Mouse (Mus musculus) gastrocnemius, postnatal 25 days (tissue): Measurements from ENCODE around the gene Gm20741. TPM values are rescaled to one million over a fixed set of nuclear protein-coding genes. Genes with fewer than 3 reads are reported as not detected.

Experiments
- DNase-seq: peaks from one replicate; pipeline ENCODE4 v3.0.0; 2022
- long read RNA-seq, 2 experiments: library from polyadenylated mRNA; stranded (forward); transcript quantifications; one replicate each; pipeline ENCODE4 v2.0.0; 2021
- total RNA-seq, 2 experiments: library from RNA; stranded (reverse); gene quantifications; 1 replicate in 1 of 2; 2 replicates in 1 of 2; pipeline ENCODE4 v1.2.3; 2021

Gm20741 gene
- not detected for total RNA-seq
- long read RNA-seq, experiment 1, result 0 reads
- long read RNA-seq, experiment 2, result 0 reads

- DNase-seq, result no peak
These were observed at the start of gene Gm20741 for GRCm38 (mm10) chr16:88811827-88812226. Gene Gm20741 (minus strand): TSS chr16:88812220.

- no peak for DNase-seq
These were observed 39.4 kb upstream of the Gm20741 start for GRCm38 (mm10) chr16:88851450-88851849.

GRCm38 (mm10) chr16:88848558-88848957 is 36.5 kb upstream of the Gm20741 start:
- no peak for DNase-seq

- no peak for DNase-seq
These were observed 35.3 kb upstream of the Gm20741 start for GRCm38 (mm10) chr16:88847363-88847762.

GRCm38 (mm10) chr16:88826978-88827377 is 15.0 kb upstream of the Gm20741 start:
- DNase-seq, result no peak

GRCm38 (mm10) chr16:88826095-88826652 is 14.2 kb upstream of the Gm20741 start, which contains the start of gene Krtap14:
Gene Krtap14 (minus strand): TSS chr16:88826145.
- no peak for DNase-seq

GRCm38 (mm10) chr16:88823736-88824135 is 11.7 kb upstream of the Gm20741 start:
- no peak for DNase-seq

GRCm38 (mm10) chr16:88820066-88820465 is 8.0 kb upstream of the Gm20741 start, which contains the start of gene Krtap15:
Gene Krtap15 (plus strand): TSS chr16:88820215.
- DNase-seq, result peak; percentile 69

- no peak for DNase-seq
These were observed 25.2 kb downstream of the Gm20741 start for GRCm38 (mm10) chr16:88786786-88787185.

- DNase-seq, result no peak
These were observed 34.4 kb downstream of the Gm20741 start, which contains the start of gene Gm5965 for GRCm38 (mm10) chr16:88777596-88777995. Gene Gm5965 (plus strand): TSS chr16:88777896.

- no peak for DNase-seq
These were observed 37.9 kb downstream of the Gm20741 start, which contains the start of gene 2310057N15Rik for GRCm38 (mm10) chr16:88774106-88774505. Gene 2310057N15Rik (minus strand): TSS chr16:88774206.

Other genes starting within 250 kb of the Gm20741 start
- not detected for gene Cldn8, start 249.0 kb downstream of the Gm20741 start, total RNA-seq
- gene Krtap24-1, start 199.9 kb downstream of the Gm20741 start, total RNA-seq, result not detected
- not detected for gene 2310079G19Rik, start 184.6 kb downstream of the Gm20741 start, total RNA-seq
- not detected for gene Krtap26-1, start 164.4 kb downstream of the Gm20741 start, total RNA-seq
- not detected for gene Krtap27-1, start 140.5 kb downstream of the Gm20741 start, total RNA-seq
- not detected for gene 2310061N02Rik, start 104.3 kb downstream of the Gm20741 start, total RNA-seq
- not detected for gene Krtap13-1, start 83.4 kb downstream of the Gm20741 start, total RNA-seq
- gene Krtap13, start 60.6 kb downstream of the Gm20741 start, total RNA-seq, result not detected
- gene 2310034C09Rik, start 53.4 kb downstream of the Gm20741 start, total RNA-seq, result not detected
- not detected for gene 2310057N15Rik, start 38.0 kb downstream of the Gm20741 start, total RNA-seq
- not detected for gene Gm5965, start 34.3 kb downstream of the Gm20741 start, total RNA-seq
- gene Krtap15, start 8.0 kb upstream of the Gm20741 start, total RNA-seq, result not detected
- gene Krtap14, start 13.9 kb upstream of the Gm20741 start, total RNA-seq, result not detected
- gene Krtap19-1, start 57.2 kb upstream of the Gm20741 start, total RNA-seq, result not detected
- gene Krtap19-2, start 62.0 kb upstream of the Gm20741 start, total RNA-seq, result not detected
- gene Krtap19-3, start 65.8 kb upstream of the Gm20741 start, total RNA-seq, result not detected
- gene Krtap19-4, start 72.9 kb upstream of the Gm20741 start, total RNA-seq, result not detected
- gene Krtap19-5, start 84.2 kb upstream of the Gm20741 start, total RNA-seq, result not detected
- not detected for gene Krtap19-9b, start 120.0 kb upstream of the Gm20741 start, total RNA-seq
- not detected for gene Krtap16-3, start 150.7 kb upstream of the Gm20741 start, total RNA-seq
- not detected for gene Krtap22-2, start 198.5 kb upstream of the Gm20741 start, total RNA-seq
- not detected for gene Gm10229, start 203.1 kb upstream of the Gm20741 start, total RNA-seq
- not detected for gene Krtap6-1, start 219.5 kb upstream of the Gm20741 start, total RNA-seq
- not detected for gene Gm10228, start 229.3 kb upstream of the Gm20741 start, total RNA-seq
- gene Krtap6-5, start 235.7 kb upstream of the Gm20741 start, total RNA-seq, result not detected